Mouse (Mus musculus) urinary bladder, postnatal 14 days (tissue): ENCODE measurements around the gene Mybbp1a.
A peak's percentile ranks its signal among the peaks of the same experiment; 100 is the strongest.

Experiments
- DNase-seq: peaks from one replicate; pipeline ENCODE4 v3.0.0; 2021; ENCODE audit warnings: low spot score

Mybbp1a gene

DNA sequence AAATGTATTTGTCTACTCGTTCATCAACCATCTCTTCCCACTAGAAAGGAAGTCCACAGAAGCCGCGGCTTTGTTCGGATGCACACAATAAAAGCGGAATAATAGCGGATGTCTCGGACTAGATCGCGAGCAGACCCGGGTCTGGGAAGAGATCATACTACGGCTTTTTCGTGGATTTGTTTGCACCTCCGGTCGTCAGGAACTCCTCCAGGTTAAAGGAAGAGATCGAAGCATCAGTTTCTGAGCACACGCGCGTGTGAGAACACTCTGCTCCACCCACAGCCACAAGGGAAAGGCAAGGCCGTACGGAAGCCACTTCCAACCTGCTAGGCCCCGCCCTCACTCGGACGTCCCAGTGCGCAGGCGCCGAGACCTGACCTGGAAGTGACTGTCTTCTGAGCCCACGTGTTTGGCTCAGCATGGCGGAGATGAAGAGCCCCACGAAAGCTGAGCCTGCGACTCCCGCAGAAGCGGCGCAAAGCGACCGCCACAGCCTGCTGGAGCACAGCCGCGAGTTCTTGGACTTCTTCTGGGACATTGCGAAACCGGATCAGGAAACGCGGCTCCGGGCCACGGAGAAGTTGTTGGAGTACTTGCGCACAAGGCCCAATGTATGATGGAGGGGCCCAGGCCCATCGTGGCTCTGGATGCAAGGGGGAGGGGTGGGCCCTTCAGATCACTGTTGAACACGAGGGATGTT lies at the start of gene Mybbp1a:
Mybbp1a (plus strand) TSS at position 391 of the 700 bp plus-strand sequence.
- DNase-seq: peak; percentile 99

DNA sequence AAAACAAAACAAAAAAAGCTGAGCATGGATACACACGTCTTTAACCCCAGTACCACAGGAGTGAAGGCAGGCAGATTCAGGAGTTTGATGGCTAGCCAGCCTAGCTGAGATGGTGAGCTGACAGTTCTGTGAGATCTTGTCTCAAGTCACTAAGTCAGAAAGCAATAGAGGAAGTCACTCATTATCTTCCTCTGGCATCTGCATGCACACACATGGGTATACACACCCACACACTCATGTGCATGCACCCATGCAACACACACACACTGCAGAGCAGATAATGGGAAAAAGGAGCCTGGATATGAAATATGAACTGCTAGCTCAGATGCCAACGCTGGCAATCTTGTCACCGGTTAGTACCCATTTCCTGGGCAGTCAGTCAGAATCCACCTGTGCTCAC lies 47.9 kb upstream of the Mybbp1a start:
- DNase-seq: no peak

DNA sequence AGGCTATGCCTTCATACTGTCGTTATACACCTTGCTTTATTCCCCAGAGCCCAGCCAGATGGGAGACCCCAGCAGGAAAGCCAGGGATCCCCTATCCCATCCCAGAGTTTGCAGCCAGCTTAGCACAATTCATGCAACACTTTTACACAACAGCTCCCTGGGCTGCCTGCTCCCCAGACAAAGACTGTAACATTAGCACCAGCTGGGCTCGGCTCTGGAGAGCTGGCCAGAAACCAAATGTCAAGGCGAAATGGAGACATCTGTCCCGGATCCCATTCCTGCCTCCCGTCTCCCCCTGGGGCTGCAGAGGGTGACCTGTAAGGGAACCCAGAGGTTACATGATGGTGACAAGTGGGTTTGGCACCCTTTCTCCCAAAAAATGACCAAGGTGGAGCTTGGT lies 47.5 kb upstream of the Mybbp1a start:
- DNase-seq: peak; percentile 39

DNA sequence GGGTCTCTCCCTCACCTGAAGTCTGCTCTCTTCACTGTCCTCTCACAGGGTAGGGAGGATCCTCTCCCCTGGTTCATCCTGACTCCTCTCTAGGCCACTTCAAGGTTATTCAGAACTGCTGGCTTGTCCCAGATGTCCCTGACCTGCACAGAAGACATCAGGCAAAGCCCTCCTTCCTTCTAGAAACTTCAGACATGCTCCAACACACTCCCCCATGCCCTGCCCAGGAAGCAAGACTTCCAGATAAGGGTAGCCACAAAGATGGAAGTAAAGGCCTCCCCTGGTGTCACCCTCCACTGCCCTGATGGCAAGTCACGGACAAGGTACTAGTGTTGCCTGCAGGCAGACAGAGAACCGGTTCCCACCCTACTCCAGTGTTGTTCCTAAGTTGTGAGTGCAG lies 46.5 kb upstream of the Mybbp1a start:
- no peak for DNase-seq

DNA sequence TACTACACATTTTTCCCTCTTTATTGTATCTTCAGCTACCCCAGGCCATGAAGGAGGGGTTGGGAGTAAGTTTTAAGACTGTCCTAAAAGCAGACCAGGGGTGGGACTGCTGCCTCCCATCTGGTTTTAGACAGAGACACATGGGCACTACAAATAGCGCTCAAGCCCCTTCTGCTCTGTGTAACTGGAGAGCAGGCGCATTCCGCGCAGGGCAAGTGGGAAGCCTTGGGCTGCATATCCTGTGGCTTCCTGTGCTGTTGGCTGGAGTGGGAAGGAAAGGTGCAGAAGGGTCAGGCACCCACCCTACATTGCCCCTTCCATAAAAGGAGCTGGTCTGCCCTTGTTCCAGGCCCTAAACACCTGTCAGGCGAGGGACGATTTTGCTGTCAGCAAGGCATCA lies 45.5 kb upstream of the Mybbp1a start:
- no peak for DNase-seq

DNA sequence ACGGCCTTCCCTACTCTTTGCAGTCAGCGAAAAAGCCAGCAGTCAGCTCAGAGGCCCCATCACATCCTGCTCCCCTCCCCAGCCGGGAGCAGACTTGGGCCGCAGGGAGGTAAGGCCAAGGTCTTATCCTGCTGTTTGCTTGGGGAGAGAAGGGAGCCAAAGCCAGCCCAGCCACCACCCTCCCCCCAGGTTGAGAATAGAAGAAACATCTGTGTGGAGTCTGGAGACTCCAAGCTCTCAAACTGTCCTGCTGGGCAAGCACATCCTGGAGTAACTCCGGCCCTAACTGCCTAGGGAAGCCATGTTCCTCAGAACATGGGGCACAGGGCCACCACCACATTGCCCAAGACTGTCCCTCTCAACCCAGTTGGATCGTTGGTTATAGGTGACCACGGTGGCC lies 44.5 kb upstream of the Mybbp1a start:
- DNase-seq: no peak

DNA sequence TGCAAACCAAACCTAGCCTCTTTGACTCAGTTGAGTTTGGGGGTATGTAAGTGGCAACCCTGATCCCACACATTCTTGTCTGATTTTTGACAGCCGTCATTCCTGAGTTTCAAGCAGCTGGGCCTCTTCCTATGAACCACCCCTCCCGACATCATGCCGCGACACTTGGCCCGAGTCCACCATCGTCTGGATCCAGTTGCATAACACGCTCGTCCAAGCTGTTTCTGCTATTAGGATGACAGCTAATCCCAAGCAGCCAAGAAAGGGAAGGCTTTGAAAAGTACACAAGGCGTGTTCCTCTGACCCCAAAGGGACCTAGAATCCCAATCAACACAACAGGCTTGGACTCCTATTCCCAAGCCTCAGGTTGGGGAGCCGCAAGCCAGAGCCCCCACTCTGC lies 44.1 kb upstream of the Mybbp1a start:
- DNase-seq: peak; percentile 71

DNA sequence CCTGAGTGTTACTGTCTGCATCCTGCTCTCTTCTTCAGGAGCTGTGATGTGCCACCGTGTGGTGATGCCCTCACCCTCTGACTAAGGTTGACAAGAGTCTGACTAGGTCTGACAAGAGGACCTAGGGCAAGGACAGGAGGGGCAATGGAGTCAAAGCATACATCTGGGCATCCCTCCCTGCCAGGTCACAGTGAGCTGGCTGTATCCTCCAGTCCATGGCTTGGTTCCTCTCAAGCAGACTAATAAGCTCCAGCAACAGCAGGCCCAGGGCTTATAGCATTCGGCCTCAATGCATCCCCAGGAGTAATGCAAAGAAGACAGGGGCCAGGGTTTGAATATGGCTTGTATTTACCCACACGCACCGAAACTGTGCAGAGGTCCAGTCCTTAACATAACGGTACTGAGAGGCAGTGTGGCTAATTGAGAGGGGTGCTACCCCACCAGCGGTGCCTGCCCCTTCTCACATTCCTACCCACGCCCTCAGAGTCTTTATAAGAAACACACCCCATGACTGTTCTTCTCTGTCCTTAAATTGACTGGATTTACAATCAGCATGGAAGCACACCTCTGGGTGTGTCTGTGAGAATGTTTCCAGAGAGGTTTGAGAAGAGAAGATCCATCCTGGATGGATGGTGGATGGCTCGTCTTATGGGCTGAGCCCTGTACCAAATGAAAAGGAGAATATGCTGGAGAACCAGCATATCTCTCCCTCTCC lies 43.2 kb upstream of the Mybbp1a start:
- DNase-seq: no peak

DNA sequence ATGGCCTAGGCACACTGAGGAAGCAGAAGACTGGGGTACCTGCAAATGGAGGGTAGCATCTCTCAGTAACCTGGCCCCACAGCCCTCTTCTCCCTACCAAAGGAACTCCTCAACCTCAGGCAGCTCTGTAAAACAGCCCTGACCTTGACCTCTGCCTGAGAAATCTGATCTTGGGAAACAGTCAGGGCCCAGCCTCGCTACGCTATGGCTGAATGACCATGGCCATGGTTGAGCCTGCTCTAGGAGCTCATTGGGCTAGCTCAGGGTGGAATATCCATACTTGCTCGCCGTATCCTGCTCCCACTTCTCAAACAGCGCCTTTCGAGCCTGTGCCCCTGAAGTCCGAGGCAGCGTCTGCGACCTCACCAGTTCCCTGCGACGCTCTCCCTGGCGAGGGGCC lies 40.1 kb upstream of the Mybbp1a start:
- no peak for DNase-seq

DNA sequence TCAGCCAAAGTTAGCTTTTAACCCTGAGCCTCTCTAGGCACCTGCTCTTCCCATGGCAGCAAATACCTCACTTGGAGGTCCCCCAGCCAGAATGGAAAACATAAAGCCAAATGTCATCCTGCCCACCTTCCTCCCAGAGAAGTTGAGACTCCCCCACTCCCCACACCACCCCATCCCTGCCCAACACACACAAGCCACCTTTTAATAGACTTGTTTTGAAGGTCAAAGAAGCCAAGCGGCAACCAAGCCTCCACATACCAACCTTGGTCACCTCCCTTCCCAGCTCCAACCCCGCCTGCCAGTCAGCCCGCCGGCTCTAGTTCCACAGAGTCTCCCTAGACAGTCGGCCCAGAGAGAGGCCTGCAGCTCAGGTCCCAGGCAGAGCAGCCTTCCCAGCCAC lies 39.1 kb upstream of the Mybbp1a start:
- no peak for DNase-seq

DNA sequence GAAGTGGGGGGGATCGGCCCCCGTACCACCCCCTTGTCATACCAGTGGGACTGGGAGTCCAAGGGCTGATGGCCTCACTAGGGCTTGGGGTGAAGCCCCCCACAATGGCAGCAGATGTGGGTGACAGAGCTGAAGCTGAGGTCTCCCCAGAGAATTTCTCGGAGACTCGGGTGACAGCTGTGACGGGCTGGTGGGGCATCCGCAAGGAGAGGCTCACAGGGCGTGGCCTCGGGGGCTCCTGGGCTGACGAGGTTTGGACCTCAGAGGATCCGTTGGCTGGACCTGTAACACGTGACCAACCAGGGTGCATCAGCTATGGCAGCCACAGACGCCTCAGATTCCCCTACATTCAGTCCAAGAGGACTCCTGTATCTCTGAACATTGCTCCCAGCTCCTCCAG lies 38.2 kb upstream of the Mybbp1a start:
- DNase-seq: no peak

DNA sequence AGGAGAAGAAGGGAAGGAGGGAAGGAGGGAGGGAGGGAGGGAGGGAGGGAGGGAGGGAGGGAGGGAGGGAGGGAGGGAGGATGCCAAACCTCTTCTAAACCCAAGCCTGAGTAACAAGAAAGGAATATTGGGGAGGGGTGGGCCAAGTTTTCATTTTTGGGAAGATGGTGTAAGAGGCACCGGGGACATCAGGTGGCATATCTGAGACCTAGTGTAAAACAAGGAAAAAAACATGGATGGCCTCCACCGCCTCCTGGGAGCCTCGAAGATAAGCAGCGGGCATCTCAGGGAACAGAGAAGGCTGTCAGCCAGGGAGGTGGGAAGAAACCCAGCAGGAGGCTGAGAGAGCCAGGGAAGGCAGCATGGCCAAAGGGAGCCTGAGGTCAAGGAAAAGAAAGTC lies 35.6 kb upstream of the Mybbp1a start:
- DNase-seq: no peak

DNA sequence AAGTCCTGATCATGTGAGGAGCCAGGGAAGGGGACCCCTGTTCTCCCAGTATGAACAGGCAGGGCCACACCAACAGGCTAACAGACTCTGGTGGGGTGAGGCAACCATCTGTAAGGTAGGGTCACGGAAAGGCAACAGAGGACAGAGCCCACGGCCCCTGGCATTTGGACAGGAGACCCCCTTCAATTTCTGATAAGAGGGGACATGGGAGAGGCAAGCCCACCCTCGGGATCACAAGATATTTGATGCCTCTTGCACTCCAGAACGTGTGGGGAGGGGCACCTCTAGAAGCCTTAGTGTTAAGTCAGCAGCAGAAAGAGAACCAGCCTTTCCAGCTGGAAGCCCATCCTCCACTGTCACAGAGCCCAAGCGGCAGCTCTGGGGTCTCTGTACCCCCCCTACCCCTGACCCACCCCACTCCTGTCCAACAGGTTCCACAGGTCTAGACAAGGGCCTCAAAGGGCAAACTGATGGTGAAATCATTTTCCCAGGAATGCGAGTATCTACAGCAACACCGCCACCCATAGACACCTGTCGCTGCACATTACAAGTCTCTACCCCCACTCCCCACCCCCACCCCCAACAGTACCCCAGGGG lies 35.0 kb upstream of the Mybbp1a start:
- no peak for DNase-seq

DNA sequence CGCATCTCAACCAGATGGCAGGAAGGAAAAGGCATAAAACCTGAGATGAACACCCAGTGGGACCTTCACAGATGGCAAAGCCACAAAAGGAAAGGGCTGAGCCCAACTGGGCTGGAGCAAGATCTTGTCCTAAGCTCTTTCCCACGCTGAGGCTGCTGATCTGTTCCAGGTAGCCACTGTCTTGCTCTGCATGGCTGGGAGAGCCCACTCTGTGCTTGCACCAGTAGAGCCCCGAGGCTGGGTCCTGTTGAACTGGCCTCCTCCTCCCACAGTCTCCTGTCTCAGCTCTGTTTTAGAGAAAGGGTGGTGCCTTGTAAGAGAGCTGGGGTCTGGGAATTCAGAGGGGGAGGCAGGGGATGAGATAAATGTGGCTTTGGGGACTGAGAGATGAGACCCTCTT lies 34.1 kb upstream of the Mybbp1a start:
- no peak for DNase-seq

DNA sequence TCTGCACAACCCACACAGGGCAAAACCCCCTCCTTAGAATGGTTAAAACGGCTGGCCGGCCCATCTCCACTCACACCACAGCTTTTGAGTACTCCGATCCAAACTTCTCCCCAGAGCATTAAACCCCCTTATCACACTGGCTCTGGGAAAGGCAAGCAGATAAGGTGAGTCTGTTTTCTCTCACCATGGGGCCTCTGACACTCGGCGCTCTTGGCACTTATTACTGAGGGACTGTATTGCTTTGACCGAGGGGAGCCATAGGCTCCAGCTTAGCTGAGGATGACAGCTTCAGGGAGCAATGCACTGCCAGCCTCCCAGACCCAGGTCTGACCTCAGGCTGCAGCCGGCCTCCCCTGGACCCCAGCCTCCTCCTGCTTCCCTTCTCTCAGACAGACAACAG lies 33.6 kb upstream of the Mybbp1a start:
- DNase-seq: no peak

DNA sequence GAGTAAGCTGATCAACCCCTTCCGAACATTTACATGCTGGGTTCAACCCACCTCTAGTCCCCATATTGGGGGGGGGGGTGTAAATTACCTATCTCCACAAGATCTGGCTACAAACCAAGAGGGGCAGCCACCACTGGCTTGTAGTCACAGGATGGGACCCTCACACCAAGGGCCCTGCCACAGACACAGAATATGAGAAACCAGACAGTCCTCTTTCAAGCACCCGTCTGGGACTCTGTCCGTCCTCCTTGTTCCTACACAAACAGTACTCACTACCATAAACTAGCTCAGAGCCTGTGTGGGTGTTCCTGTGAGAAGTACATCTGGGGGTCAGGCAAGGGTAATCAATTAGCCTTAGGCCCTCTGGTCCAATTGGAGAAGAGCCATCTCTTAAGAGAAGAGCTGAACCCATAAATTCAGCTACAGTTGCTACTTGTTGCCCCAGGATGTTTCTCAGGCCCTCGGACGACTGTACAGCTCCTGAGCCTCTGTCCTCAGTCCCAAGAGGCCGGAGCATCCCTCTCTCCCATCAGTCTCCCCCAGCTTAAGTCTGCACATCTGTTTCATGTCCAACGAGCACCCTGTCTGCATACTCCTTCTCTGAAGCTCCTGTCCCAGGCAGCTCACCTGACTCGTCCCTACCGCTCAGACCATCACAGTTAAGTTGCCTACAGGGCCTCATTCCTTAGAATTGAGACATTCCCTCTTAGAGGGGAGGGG lies 32.5 kb upstream of the Mybbp1a start:
- DNase-seq: no peak

DNA sequence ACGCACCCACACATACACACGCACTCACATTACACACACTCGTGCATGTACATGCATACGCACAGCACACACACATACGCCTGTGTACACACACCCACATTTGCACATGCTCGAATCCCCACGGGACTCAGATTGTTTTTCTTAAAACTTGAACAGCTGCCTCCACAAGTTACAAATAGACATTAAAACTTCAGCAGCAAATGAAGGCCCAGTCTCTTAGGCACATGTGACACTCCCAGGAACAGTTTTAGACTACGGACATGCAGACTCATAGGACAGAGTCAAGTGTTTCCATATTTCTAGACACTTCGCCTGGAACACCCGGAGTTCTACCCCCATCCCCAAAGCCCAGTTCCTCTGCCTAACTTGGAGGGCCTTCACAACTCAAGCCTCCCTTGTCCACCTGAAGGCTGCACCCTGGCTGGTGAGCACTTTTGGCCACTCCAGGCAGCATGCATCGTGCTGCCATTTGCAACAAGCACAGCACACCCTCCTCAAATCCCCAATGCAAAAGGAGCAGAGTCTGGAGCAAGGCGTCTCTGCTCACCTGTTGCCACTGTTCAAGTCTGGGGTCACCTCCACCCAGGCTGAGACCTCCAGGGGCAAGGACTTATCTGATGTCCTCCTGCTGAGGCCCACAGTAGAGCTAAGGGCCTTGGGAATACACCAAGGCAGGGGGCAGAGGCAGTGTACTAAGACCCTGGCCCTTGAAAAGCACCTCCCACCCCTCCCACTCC lies 31.3 kb upstream of the Mybbp1a start:
- DNase-seq: no peak

DNA sequence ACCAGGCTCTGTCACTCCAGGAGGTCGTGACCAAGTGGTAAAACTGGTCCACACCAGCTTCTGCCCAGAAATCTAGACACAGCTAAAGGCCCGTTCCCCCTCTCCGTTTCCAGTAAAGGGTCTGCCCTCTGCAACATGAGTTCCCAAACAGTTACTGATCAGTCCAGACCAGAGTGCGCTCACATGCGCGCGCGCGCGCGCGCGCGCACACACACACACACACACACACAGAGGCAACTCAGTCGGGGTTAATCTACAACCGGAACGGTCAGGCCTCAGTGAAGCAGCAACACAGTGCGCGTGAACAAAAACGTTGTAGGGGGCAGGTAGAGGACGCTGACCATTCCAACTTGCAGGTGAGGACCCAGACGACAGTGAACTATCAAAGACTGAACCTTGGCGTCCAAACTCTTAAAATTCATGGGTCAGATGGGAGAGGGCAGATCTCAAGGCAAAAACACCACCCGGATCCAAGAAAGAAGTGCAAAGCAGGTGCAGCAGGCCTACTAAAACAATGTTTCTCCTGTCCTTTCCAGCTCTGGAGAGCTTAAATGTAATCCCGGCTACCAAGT lies 30.5 kb upstream of the Mybbp1a start:
- DNase-seq: no peak

DNA sequence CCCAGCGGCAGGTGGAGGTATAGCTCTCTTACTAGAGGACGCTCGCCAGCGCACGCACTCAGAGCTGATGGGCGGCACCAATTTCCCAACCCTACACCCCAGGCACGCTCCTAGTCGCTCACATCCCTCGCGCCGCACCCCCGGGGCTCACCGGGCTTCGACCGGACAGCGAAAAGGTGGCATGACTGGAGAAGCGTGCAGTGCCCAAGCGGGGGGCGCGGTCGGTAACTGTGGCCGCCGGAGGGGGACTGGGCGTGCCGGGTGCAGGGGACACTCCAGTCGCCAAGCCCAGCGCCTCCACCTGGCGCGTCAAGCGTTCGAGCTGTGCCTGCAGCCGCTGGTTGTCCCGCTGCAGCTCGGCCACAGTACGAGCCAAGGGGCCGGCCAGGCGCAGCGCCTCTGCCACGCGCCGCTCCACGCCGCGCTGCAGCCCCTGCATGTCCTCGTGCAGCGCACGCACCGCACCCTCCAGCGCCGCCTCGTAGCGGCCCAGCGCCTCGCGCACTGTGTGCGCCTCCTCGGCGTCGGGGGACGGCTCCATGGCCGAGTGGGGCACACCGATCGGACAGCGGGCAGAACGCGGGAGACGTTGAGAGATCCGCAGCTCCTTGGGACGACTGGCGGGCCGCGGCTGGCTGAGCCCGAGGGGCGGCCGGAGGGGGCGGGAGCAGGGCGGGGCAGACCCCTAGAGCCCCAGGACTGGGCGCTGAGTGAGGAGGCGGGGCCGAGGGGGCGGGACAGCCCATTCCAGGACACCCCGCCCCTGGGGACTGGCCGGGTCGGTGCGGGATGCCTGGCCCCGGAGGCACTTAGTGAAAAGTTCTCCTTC lies 29.8 kb upstream of the Mybbp1a start, which contains the start of gene Smtnl2:
Smtnl2 (minus strand) TSS at position 621 of the 829 bp plus-strand sequence.
- DNase-seq: peak; percentile 93

DNA sequence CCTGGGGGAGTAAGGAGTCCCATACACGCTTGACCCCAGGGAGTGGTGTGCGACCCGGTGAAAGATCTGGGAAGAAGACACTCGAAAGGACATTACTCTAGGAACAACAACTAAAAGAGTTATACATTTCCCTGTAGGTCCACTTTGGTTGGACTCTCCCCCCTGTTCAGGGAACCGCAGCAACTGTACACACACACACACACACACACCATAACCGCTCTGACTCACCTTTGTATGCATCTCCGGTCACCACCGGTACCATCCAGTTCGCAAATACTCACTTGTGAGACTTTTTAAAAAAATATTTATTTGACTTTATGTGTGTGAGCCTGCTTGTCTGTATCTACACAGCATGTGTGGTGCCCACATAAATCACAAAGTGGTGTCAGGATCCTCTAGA lies 29.2 kb upstream of the Mybbp1a start:
- DNase-seq: no peak

DNA sequence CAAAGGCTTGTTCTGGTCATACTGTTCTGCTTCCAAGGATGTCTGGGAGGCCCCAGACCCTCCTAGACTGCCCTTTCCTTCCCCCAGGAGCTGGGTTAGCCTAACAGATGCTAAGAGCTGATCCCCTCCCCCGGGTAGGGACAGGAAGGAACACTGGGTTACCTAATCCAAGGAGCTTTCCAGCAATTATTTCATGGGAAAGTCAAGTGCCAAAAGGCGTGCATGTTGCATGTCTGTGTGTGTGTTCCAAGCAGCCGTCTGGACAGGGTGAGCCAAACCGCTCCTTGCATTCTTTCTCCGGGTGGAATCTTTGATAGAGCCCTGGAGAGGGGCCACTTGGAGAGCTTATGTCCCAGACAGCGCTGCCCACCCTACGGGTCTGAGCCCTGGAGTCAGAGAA lies 28.1 kb upstream of the Mybbp1a start:
- peak; percentile 50 for DNase-seq
